Mouse (Mus musculus): ENCODE data around the gene Ten1.

The Ten1 gene

GRCm38 (mm10) chr11:116239797-116240196 lies 41.1 kb downstream of the Ten1 start:
- DNase-seq, result no peak

GRCm38 (mm10) chr11:116241744-116242235 lies 43.1 kb downstream of the Ten1 start:
- DNase-seq, result no peak

- DNase-seq, result no peak
Measured at GRCm38 (mm10) chr11:116244580-116244979, 45.9 kb downstream of the Ten1 start.

GRCm38 (mm10) chr11:116245616-116246015 lies 47.0 kb downstream of the Ten1 start:
- no peak for DNase-seq

GRCm38 (mm10) chr11:116247502-116248222 lies 49.0 kb downstream of the Ten1 start:
- DNase-seq, result no peak

GRCm38 (mm10) chr11:116250898-116251297 lies 52.2 kb downstream of the Ten1 start:
- DNase-seq, result no peak

- no peak for DNase-seq
Measured at GRCm38 (mm10) chr11:116253076-116253600, 54.5 kb downstream of the Ten1 start.

- no peak for DNase-seq
Measured at GRCm38 (mm10) chr11:116254627-116255026, 56.0 kb downstream of the Ten1 start.

- DNase-seq, result no peak
Measured at GRCm38 (mm10) chr11:116255090-116255981, 56.7 kb downstream of the Ten1 start.

- no peak for DNase-seq
Measured at GRCm38 (mm10) chr11:116255982-116256675, 57.5 kb downstream of the Ten1 start.

GRCm38 (mm10) chr11:116259461-116259860 lies 60.8 kb downstream of the Ten1 start:
- no peak for DNase-seq

GRCm38 (mm10) chr11:116260259-116260658 lies 61.6 kb downstream of the Ten1 start:
- no peak for DNase-seq
